Mouse (Mus musculus) frontal cortex, postnatal 25 days (tissue): ENCODE measurements around the gene Zfp592.
"Not testable (repeated sequence)": the region's sequence is repeated elsewhere in the genome, so short reads cannot be mapped to it uniquely, and the experiment has no call there.

Experiments used
- DNase-seq, 2 experiments: peaks; one replicate each; pipeline ENCODE4 v3.0.0; 2022; ENCODE audit warnings: low spot score in 2 of 2

The Zfp592 gene

GRCm38 (mm10) chr7:80992980-80993833, at the start of gene Zfp592:
Gene Zfp592, plus strand, starts transcription at chr7:80993681.
- peak; percentile 45 to 52 for DNase-seq

GRCm38 (mm10) chr7:80947445-80948350, 45.8 kb upstream of the Zfp592 start, which contains the start of gene Sec11a:
Gene Sec11a, minus strand, starts transcription at chr7:80947780.
- DNase-seq, result peak; percentile 92

- no peak for DNase-seq
Observed at GRCm38 (mm10) chr7:80951461-80951860, 42.0 kb upstream of the Zfp592 start.

GRCm38 (mm10) chr7:80952140-80952539, 41.3 kb upstream of the Zfp592 start:
- no peak for DNase-seq

- DNase-seq, result no peak
Observed at GRCm38 (mm10) chr7:80954251-80954650, 39.2 kb upstream of the Zfp592 start.

- DNase-seq, result no peak
Observed at GRCm38 (mm10) chr7:80956891-80957290, 36.6 kb upstream of the Zfp592 start.

GRCm38 (mm10) chr7:80959003-80959402, 34.5 kb upstream of the Zfp592 start:
- no peak for DNase-seq

GRCm38 (mm10) chr7:80962799-80963198, 30.7 kb upstream of the Zfp592 start:
- no peak for DNase-seq

GRCm38 (mm10) chr7:80970913-80971312, 22.6 kb upstream of the Zfp592 start:
- no peak for DNase-seq

- DNase-seq, result no peak
Observed at GRCm38 (mm10) chr7:80971419-80971818, 22.1 kb upstream of the Zfp592 start.

GRCm38 (mm10) chr7:80972082-80972481, 21.4 kb upstream of the Zfp592 start:
- DNase-seq, result no peak

GRCm38 (mm10) chr7:80972920-80973637, 20.4 kb upstream of the Zfp592 start:
- not testable (repeated sequence) for DNase-seq

- DNase-seq, result not testable (repeated sequence)
Observed at GRCm38 (mm10) chr7:80973638-80974015, 19.9 kb upstream of the Zfp592 start.

GRCm38 (mm10) chr7:80980566-80980965, 12.9 kb upstream of the Zfp592 start:
- no peak for DNase-seq

- DNase-seq, result no peak
Observed at GRCm38 (mm10) chr7:80986458-80987187, 6.9 kb upstream of the Zfp592 start.

- DNase-seq, result no peak
Observed at GRCm38 (mm10) chr7:80987805-80988625, 5.5 kb upstream of the Zfp592 start.

GRCm38 (mm10) chr7:80990276-80990675, 3.2 kb upstream of the Zfp592 start:
- DNase-seq, result no peak

- no peak for DNase-seq
Observed at GRCm38 (mm10) chr7:80991589-80991988, 1.9 kb upstream of the Zfp592 start.

- no peak for DNase-seq
Observed at GRCm38 (mm10) chr7:80992063-80992462, 1.4 kb upstream of the Zfp592 start.

- DNase-seq, result peak; percentile 10 to 27
Observed at GRCm38 (mm10) chr7:80992631-80992979, 876 bp upstream of the Zfp592 start.
